Mouse (Mus musculus): ENCODE results near the gene A630001G21Rik.

- TF ChIP-seq POLR2A (IDR thresholded peaks at IDR 0.05; ENCODE audit: control insufficient read depth, low read depth, low read length) (no peak), CTCF (IDR thresholded peaks at IDR 0.05; ENCODE audit: control insufficient read depth, insufficient read depth, insufficient replicate concordance, low read depth, low read length) (no peak)
Observed at GRCm38 (mm10) chr1:85763386-85763785, 15.1 kb downstream of the A630001G21Rik start.
